25 mouse cellular contexts compared by ENCODE assay signal in the genomic region with DNA sequence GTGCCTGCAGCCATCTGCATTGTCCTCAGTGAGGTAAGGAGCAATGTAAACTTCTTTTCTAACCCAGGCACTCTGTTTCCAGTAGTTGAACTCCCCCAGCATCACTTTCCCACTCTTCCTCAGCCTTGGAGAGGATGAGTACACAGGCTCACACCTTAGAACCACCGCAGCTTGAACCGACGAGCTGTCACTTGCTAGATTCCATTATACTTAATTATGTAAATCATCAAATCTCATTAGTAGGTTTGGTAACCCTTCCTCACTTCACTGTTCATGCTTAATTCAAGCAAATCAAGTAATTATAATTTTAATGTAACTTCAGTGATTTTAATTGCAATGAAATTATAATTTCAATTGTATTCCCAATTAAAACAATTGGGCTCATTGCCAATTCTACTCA.
DNase-seq lines count a peak whose midpoint lies in the region; ATAC-seq and TF ChIP-seq lines count a peak whose summit lies in the region.
"Had no signal": no experiment of that assay in that cellular context is flagged by ENCODE, and none has a peak within 500 bp of the region (broad histone marks: within the 10 kb centered on the region; RNA-seq: fewer than 3 reads in every experiment).

No protein-coding gene starts in this region.

- no peak for TF ChIP-seq CTCF in forebrain, postnatal 0 days (IDR thresholded peaks at IDR 0.05; ENCODE audit: low read depth)
- no peak for TF ChIP-seq CTCF in hindbrain, postnatal 0 days (IDR thresholded peaks at IDR 0.05; ENCODE audit: low read depth)

- DNase-seq in forebrain, postnatal 0 days, result no peak
- no peak for DNase-seq in hindbrain, postnatal 0 days (ENCODE audit: low spot score)
- DNase-seq: adrenal gland, adult 8-10 months; adrenal gland, postnatal 14 days; adrenal gland, postnatal 36 days; B cell, adult 2 months; cerebellum, adult 11-12 months; cerebellum, adult 2 months; cerebellum, adult 9-10 months; cerebellum, postnatal 10 days; cerebellum, postnatal 25 days had no signal

- WGBS in forebrain, postnatal 0 days, result 28% methylated on average over 3 of the region's 3 CpGs
- 24% methylated on average over 3 of the region's 3 CpGs for WGBS in forebrain, embryonic 16.5 days
- 58% methylated on average over 3 of the region's 3 CpGs for WGBS in hindbrain, embryonic 13.5 days
- 54% methylated on average over 3 of the region's 3 CpGs for WGBS in hindbrain, postnatal 0 days
- 45% methylated on average over 3 of the region's 3 CpGs for WGBS in hindbrain, embryonic 16.5 days
- 69% methylated on average over 3 of the region's 3 CpGs for WGBS in hindbrain, embryonic 12.5 days

- no peak overlapping the region for H3K9ac ChIP-seq in forebrain, postnatal 0 days
- H3K9ac ChIP-seq in forebrain, embryonic 16.5 days (replicated peaks; ENCODE audit: low read depth, low read length), result no peak overlapping the region
- H3K9ac ChIP-seq in hindbrain, embryonic 13.5 days, result no peak overlapping the region
- no peak overlapping the region for H3K9ac ChIP-seq in hindbrain, postnatal 0 days (replicated peaks; ENCODE audit: low read length)
- H3K9ac ChIP-seq in hindbrain, embryonic 16.5 days (ENCODE audit: low read depth, low read length), result no peak overlapping the region
- H3K9ac ChIP-seq in hindbrain, embryonic 12.5 days, result no peak overlapping the region
- H3K9ac ChIP-seq: embryonic facial prominence, embryonic 12.5 days; forebrain, embryonic 13.5 days; forebrain, embryonic 15.5 days had no signal

- no peaks in the 10 kb centered on the region for H3K36me3 ChIP-seq in forebrain, postnatal 0 days (ENCODE audit: insufficient read depth)
- no peaks in the 10 kb centered on the region for H3K36me3 ChIP-seq in forebrain, embryonic 16.5 days (ENCODE audit: control insufficient read depth, insufficient read depth)
- H3K36me3 ChIP-seq in hindbrain, embryonic 13.5 days, result no peaks in the 10 kb centered on the region
- H3K36me3 ChIP-seq in hindbrain, postnatal 0 days (ENCODE audit: insufficient read depth, low read length), result no peaks in the 10 kb centered on the region
- H3K36me3 ChIP-seq in hindbrain, embryonic 16.5 days (ENCODE audit: control insufficient read depth, insufficient read depth, low read length), result no peaks in the 10 kb centered on the region
- H3K36me3 ChIP-seq in hindbrain, embryonic 12.5 days, result no peaks in the 10 kb centered on the region
- H3K36me3 ChIP-seq: embryonic facial prominence, embryonic 10.5 days; embryonic facial prominence, embryonic 12.5 days; forebrain, embryonic 15.5 days; G1E had no signal

- no peak overlapping the region for H3K4me2 ChIP-seq in forebrain, postnatal 0 days (ENCODE audit: low read depth)
- H3K4me2 ChIP-seq in forebrain, embryonic 16.5 days (ENCODE audit: low read length), result no peak overlapping the region
- no peak overlapping the region for H3K4me2 ChIP-seq in hindbrain, embryonic 13.5 days
- H3K4me2 ChIP-seq in hindbrain, postnatal 0 days (ENCODE audit: low read depth, low read length), result no peak overlapping the region
- H3K4me2 ChIP-seq in hindbrain, embryonic 16.5 days (ENCODE audit: low read length), result no peak overlapping the region
- no peak overlapping the region for H3K4me2 ChIP-seq in hindbrain, embryonic 12.5 days (replicated peaks)
- H3K4me2 ChIP-seq: embryonic facial prominence, embryonic 12.5 days; forebrain, embryonic 13.5 days; forebrain, embryonic 15.5 days had no signal

- H3K4me3 ChIP-seq in forebrain, postnatal 0 days (ENCODE audit: low read depth, low read length), result no peak overlapping the region
- H3K4me3 ChIP-seq in forebrain, embryonic 16.5 days (replicated peaks; ENCODE audit: low read length), result no peak overlapping the region
- H3K4me3 ChIP-seq in hindbrain, embryonic 13.5 days, result no peak overlapping the region
- H3K4me3 ChIP-seq in hindbrain, postnatal 0 days (ENCODE audit: low read length), result no peak overlapping the region
- no peak overlapping the region for H3K4me3 ChIP-seq in hindbrain, embryonic 16.5 days (ENCODE audit: low read length)
- H3K4me3 ChIP-seq in hindbrain, embryonic 12.5 days, result no peak overlapping the region
- H3K4me3 ChIP-seq: embryonic facial prominence, embryonic 10.5 days; embryonic facial prominence, embryonic 12.5 days; forebrain, embryonic 13.5 days; forebrain, embryonic 15.5 days had no signal

- no peaks in the 10 kb centered on the region for H3K9me3 ChIP-seq in forebrain, postnatal 0 days (ENCODE audit: low read length)
- H3K9me3 ChIP-seq in forebrain, embryonic 16.5 days (ENCODE audit: control insufficient read depth, low read length), result no peaks in the 10 kb centered on the region
- no peaks in the 10 kb centered on the region for H3K9me3 ChIP-seq in hindbrain, embryonic 13.5 days
- H3K9me3 ChIP-seq in hindbrain, postnatal 0 days (ENCODE audit: low read length), result no peaks in the 10 kb centered on the region
- H3K9me3 ChIP-seq in hindbrain, embryonic 16.5 days (ENCODE audit: control insufficient read depth, low read length), result no peaks in the 10 kb centered on the region
- no peaks in the 10 kb centered on the region for H3K9me3 ChIP-seq in hindbrain, embryonic 12.5 days (replicated peaks)
- H3K9me3 ChIP-seq: embryonic facial prominence, embryonic 10.5 days; embryonic facial prominence, embryonic 12.5 days; forebrain, embryonic 13.5 days; forebrain, embryonic 15.5 days had no signal

- H3K27ac ChIP-seq in forebrain, postnatal 0 days (ENCODE audit: low read depth, low read length), result no peak overlapping the region
- no peak overlapping the region for H3K27ac ChIP-seq in forebrain, embryonic 16.5 days (ENCODE audit: low read length)
- no peak overlapping the region for H3K27ac ChIP-seq in hindbrain, embryonic 13.5 days
- no peak overlapping the region for H3K27ac ChIP-seq in hindbrain, postnatal 0 days
- no peak overlapping the region for H3K27ac ChIP-seq in hindbrain, embryonic 16.5 days (ENCODE audit: low read depth, low read length)
- no peak overlapping the region for H3K27ac ChIP-seq in hindbrain, embryonic 12.5 days
- H3K27ac ChIP-seq: embryonic facial prominence, embryonic 10.5 days; embryonic facial prominence, embryonic 12.5 days; forebrain, embryonic 13.5 days; forebrain, embryonic 15.5 days had no signal

- ATAC-seq in forebrain, postnatal 0 days, result peak; percentile 36; the same call in 1 of the 2 replicates
- ATAC-seq in forebrain, embryonic 16.5 days, result no peak
- ATAC-seq in hindbrain, embryonic 13.5 days (ENCODE audit: low FRiP score), result 0 out of 2 replicates have a peak, but pooled peaks have one; percentile 53
- no peak for ATAC-seq in hindbrain, postnatal 0 days
- 0 out of 2 replicates have a peak, but pooled peaks have one; percentile 51 for ATAC-seq in hindbrain, embryonic 16.5 days
- no peak for ATAC-seq in hindbrain, embryonic 12.5 days (ENCODE audit: low FRiP score)
- no peak for ATAC-seq in cerebellum, adult (ENCODE audit: insufficient number of reproducible peaks, low FRiP score, low TSS enrichment)
- ATAC-seq: activated CD4-positive, CD25-positive, alpha-beta regulatory T cell, adult 4 months; CD4-positive, CD25-positive, alpha-beta regulatory T cell, adult 4 months; forebrain, embryonic 13.5 days; forebrain, embryonic 15.5 days; Patski had no signal

- H3K4me1 ChIP-seq in forebrain, postnatal 0 days (ENCODE audit: insufficient read depth), result peaks cover 6% of the 10 kb centered on the region; the same call in 1 of the 2 replicates
- peaks cover 2% of the 10 kb centered on the region for H3K4me1 ChIP-seq in forebrain, embryonic 16.5 days (replicated peaks; ENCODE audit: control insufficient read depth, insufficient read depth, low read length)
- peaks cover 3% of the 10 kb centered on the region; the same call in 1 of the 2 replicates for H3K4me1 ChIP-seq in hindbrain, embryonic 13.5 days (replicated peaks)
- no peaks in the 10 kb centered on the region for H3K4me1 ChIP-seq in hindbrain, postnatal 0 days (ENCODE audit: insufficient read depth, low read length)
- H3K4me1 ChIP-seq in hindbrain, embryonic 16.5 days (ENCODE audit: control insufficient read depth, insufficient read depth, low read depth, low read length), result peaks cover 3% of the 10 kb centered on the region; the same call in 1 of the 2 replicates
- H3K4me1 ChIP-seq in hindbrain, embryonic 12.5 days, result no peaks in the 10 kb centered on the region
- H3K4me1 ChIP-seq: embryonic facial prominence, embryonic 12.5 days; forebrain, embryonic 13.5 days had no signal

- H3K27me3 ChIP-seq in forebrain, postnatal 0 days (ENCODE audit: insufficient read depth, low read length), result no peaks in the 10 kb centered on the region
- no peaks in the 10 kb centered on the region for H3K27me3 ChIP-seq in forebrain, embryonic 16.5 days (replicated peaks; ENCODE audit: control insufficient read depth, insufficient read depth, low read length)
- no peaks in the 10 kb centered on the region for H3K27me3 ChIP-seq in hindbrain, embryonic 13.5 days
- no peaks in the 10 kb centered on the region for H3K27me3 ChIP-seq in hindbrain, postnatal 0 days (ENCODE audit: insufficient read depth, low read length)
- H3K27me3 ChIP-seq in hindbrain, embryonic 16.5 days (replicated peaks; ENCODE audit: control insufficient read depth, insufficient read depth, low read length), result no peaks in the 10 kb centered on the region
- H3K27me3 ChIP-seq in hindbrain, embryonic 12.5 days, result no peaks in the 10 kb centered on the region
- H3K27me3 ChIP-seq: CH12.LX; embryonic facial prominence, embryonic 12.5 days; forebrain, embryonic 13.5 days; forebrain, embryonic 15.5 days; Patski had no signal

Comparison
In these comparisons a context has a peak if more than half of its experiments do, and no peak if none do; other contexts are left out.
1. ATAC-seq: peak in forebrain, postnatal 0 days (single experiment), hindbrain, embryonic 13.5 days (single experiment) and hindbrain, embryonic 16.5 days (single experiment); none in forebrain, embryonic 16.5 days (single experiment), hindbrain, postnatal 0 days (single experiment), hindbrain, embryonic 12.5 days (single experiment) and cerebellum, adult (single experiment).